Mouse (Mus musculus): Measurements from ENCODE around the gene Tex45. TPM values are rescaled to one million over a fixed set of nuclear protein-coding genes. Genes with fewer than 3 reads are reported as not detected.

Gene Tex45
- polyA plus RNA-seq, 1 experiment from 2014 or later, result not detected

DNA sequence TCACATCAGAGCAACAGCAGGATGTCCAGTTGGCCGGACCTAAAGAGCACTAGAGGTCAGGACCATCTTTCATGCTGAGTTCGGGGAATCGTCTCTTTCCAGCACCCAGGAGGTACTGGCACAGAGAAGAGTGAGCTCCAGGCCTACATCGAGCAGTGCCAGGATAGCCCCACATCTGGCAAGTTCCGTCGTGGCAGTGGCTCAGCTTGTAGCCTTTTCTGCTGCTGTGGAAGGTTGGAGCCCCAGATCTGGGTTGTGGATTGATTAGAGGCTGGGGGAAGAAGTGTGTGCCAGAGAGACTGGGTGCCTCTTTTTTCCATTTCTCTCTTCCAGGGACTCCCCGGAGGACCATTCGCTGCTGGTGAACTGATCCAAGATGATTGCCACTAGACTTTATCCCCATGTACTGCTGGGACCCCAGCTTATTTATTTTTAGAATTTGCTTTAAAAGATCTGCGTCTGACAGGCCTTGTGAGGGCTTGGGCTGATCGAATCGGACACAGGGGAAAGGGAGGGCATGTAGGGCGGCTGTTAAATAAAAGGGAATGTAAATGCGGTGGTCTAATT, 44.1 kb downstream of the Tex45 start:
- Histone ChIP-seq H3K4me3 (ENCODE audit: low read depth, low read length) (peak overlapping the region; percentile 52), H3K36me3 (ENCODE audit: control insufficient read depth, insufficient read depth, low read length) (peaks cover 17% of the 10 kb centered on the region), H3K9me3 (ENCODE audit: control insufficient read depth, low read depth, low read length) (no peaks in the 10 kb centered on the region), H3K9ac (replicated peaks; ENCODE audit: low read depth, low read length) (no peak overlapping the region; the same call in 1 of the 2 replicates), H3K27ac (ENCODE audit: low read length) (no peak overlapping the region), H3K27me3 (ENCODE audit: control insufficient read depth, insufficient read depth, low read length) (no peaks in the 10 kb centered on the region), H3K4me2 (replicated peaks; ENCODE audit: low read depth, low read length) (peak overlapping the region; percentile 90), H3K4me1 (ENCODE audit: control insufficient read depth, insufficient read depth, low read length) (no peaks in the 10 kb centered on the region)
- WGBS, result 33% methylated on average over 13 of the region's 13 CpGs
- ATAC-seq (ENCODE audit: insufficient number of reproducible peaks, insufficient read depth, low FRiP score, low read depth), result no peak

DNA sequence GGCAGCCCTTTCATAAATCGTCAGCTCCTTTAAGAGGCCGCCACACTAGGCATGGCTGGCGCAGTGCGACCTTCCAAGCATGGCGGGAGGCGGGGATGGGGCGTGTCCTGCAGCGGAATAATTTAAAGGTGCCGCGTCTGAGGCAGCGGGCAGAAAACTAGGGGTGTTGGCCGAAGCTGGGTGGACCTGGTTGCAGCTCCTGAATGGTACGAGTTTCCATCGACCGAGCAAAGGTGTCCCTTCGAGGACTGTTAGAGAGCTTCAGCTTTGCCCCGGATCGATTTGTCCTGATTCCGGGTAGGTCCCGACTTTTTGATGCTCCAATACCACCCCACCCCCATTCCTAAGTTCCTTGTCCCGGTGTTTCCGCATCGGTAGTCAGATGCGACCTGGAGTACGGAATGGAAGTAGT, 44.6 kb downstream of the Tex45 start, which contains the start of gene Pnpla6:
Gene Pnpla6 (plus strand): TSS at position 125 of the 412 bp plus-strand sequence.
- WGBS, result under 1% methylated on average over 25 of the region's 25 CpGs
- Histone ChIP-seq H3K4me1 (ENCODE audit: control insufficient read depth, insufficient read depth, low read length) (no peaks in the 10 kb centered on the region), H3K9me3 (ENCODE audit: control insufficient read depth, low read depth, low read length) (no peaks in the 10 kb centered on the region), H3K36me3 (ENCODE audit: control insufficient read depth, insufficient read depth, low read length) (peaks cover 15% of the 10 kb centered on the region), H3K4me3 (ENCODE audit: low read depth, low read length) (peak within 1 kb of the TSS; percentile 52), H3K27me3 (ENCODE audit: control insufficient read depth, insufficient read depth, low read length) (no peaks in the 10 kb centered on the region), H3K4me2 (replicated peaks; ENCODE audit: low read depth, low read length) (peak within 1 kb of the TSS; percentile 90), H3K9ac (replicated peaks; ENCODE audit: low read depth, low read length) (peak within 1 kb of the TSS; percentile 43), H3K27ac (ENCODE audit: low read length) (peak within 1 kb of the TSS; percentile 70; the same call in 1 of the 2 replicates)
- peak; percentile 75 for ATAC-seq (ENCODE audit: insufficient number of reproducible peaks, insufficient read depth, low FRiP score, low read depth)

DNA sequence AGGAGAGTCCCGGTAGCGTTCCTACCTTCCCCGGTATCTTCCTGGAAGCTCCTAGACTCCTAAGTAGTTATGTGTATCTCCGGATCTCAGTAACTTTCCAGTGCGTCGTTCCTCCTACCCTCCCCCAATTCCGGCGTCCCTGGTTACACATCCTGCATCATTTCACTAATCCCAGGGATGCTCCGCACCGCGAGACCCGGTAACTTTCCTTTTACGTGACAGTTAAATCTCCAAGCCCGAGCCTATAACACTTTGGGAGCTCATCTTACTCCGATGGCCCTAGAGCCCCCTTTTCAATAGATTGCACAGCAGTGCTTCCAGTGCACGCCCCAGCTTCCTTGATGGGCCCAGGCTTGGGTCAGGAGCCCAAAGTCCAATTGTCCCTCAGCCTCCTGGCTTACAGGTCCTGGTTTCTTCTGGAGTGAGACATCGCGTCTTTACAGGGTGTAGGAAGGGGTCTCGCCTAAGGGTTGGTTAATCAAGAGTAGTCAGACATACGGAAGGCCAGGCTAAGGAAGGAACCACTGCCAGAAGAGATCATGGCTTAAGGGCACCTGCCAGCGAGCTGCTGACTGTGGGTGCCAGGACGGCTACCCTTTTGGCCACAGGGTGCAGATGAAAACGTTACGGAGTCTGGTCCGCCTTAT, 45.2 kb downstream of the Tex45 start:
- under 1% methylated on average over 25 of the region's 25 CpGs for WGBS

GRCm38 (mm10) chr8:3516450-3517116, 45.9 kb downstream of the Tex45 start:
- Histone ChIP-seq H3K4me1 (ENCODE audit: control insufficient read depth, insufficient read depth, low read length) (no peaks in the 10 kb centered on the region), H3K27ac (ENCODE audit: low read length) (peak overlapping the region; percentile 70), H3K4me2 (replicated peaks; ENCODE audit: low read depth, low read length) (peak overlapping the region; percentile 90), H3K9me3 (ENCODE audit: control insufficient read depth, low read depth, low read length) (no peaks in the 10 kb centered on the region), H3K9ac (replicated peaks; ENCODE audit: low read depth, low read length) (peak overlapping the region; percentile 49), H3K27me3 (ENCODE audit: control insufficient read depth, insufficient read depth, low read length) (no peaks in the 10 kb centered on the region), H3K36me3 (ENCODE audit: control insufficient read depth, insufficient read depth, low read length) (peaks cover 7% of the 10 kb centered on the region), H3K4me3 (ENCODE audit: low read depth, low read length) (peak overlapping the region; percentile 52)
- peak; percentile 87 for ATAC-seq (ENCODE audit: insufficient number of reproducible peaks, insufficient read depth, low FRiP score, low read depth)
- under 1% methylated on average over 36 of the region's 36 CpGs for WGBS

More for the DNA sequence above, 45.2 kb downstream of the Tex45 start:
- Histone ChIP-seq H3K9ac (replicated peaks; ENCODE audit: low read depth, low read length) (peak overlapping the region; percentile 43), H3K27me3 (ENCODE audit: control insufficient read depth, insufficient read depth, low read length) (no peaks in the 10 kb centered on the region), H3K27ac (ENCODE audit: low read length) (peak overlapping the region; percentile 70; the same call in 1 of the 2 replicates), H3K36me3 (ENCODE audit: control insufficient read depth, insufficient read depth, low read length) (peaks cover 10% of the 10 kb centered on the region), H3K4me3 (ENCODE audit: low read depth, low read length) (peak overlapping the region; percentile 52), H3K4me1 (ENCODE audit: control insufficient read depth, insufficient read depth, low read length) (no peaks in the 10 kb centered on the region), H3K9me3 (ENCODE audit: control insufficient read depth, low read depth, low read length) (no peaks in the 10 kb centered on the region), H3K4me2 (replicated peaks; ENCODE audit: low read depth, low read length) (peak overlapping the region; percentile 90)
- peak; percentile 12 for ATAC-seq (ENCODE audit: insufficient number of reproducible peaks, insufficient read depth, low FRiP score, low read depth)

DNA sequence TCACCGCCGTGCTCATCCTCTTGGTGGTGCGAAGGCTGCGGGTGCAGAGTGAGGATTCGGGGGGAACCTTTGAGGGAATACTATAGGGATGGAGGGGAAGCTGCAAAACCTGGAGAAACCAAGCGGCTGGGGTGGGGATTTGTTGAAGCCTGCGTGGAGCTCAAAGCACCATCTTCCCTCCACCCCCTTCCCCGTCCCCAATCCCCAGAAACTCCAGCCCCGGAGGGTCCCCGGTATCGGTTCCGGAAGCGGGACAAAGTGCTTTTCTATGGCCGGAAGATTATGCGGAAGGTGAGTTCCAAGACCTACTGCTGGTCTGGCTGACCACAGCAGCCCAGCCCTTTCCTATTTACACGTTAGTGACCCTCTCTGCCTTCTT, 46.4 kb downstream of the Tex45 start:
- Histone ChIP-seq H3K36me3 (ENCODE audit: control insufficient read depth, insufficient read depth, low read length) (peaks cover 7% of the 10 kb centered on the region; the same call in 1 of the 2 replicates), H3K9ac (replicated peaks; ENCODE audit: low read depth, low read length) (peak overlapping the region; percentile 49), H3K27ac (ENCODE audit: low read length) (peak overlapping the region; percentile 70; the same call in 1 of the 2 replicates), H3K4me3 (ENCODE audit: low read depth, low read length) (peak overlapping the region; percentile 52), H3K9me3 (ENCODE audit: control insufficient read depth, low read depth, low read length) (no peaks in the 10 kb centered on the region), H3K27me3 (ENCODE audit: control insufficient read depth, insufficient read depth, low read length) (no peaks in the 10 kb centered on the region), H3K4me2 (replicated peaks; ENCODE audit: low read depth, low read length) (peak overlapping the region; percentile 90), H3K4me1 (ENCODE audit: control insufficient read depth, insufficient read depth, low read length) (no peaks in the 10 kb centered on the region)
- WGBS, result 3% methylated on average over 16 of the region's 16 CpGs
- no peak for ATAC-seq (ENCODE audit: insufficient number of reproducible peaks, insufficient read depth, low FRiP score, low read depth)

- no peak overlapping the region for H3K4me2 ChIP-seq (replicated peaks; ENCODE audit: low read depth, low read length)
- H3K9ac ChIP-seq (replicated peaks; ENCODE audit: low read depth, low read length), result no peak overlapping the region
- no peak overlapping the region for H3K4me3 ChIP-seq (ENCODE audit: low read depth, low read length)
- peaks cover 25% of the 10 kb centered on the region for H3K36me3 ChIP-seq (ENCODE audit: control insufficient read depth, insufficient read depth, low read length)
- peak; percentile 81; the same call in 1 of the 2 replicates for ATAC-seq (ENCODE audit: insufficient number of reproducible peaks, insufficient read depth, low FRiP score, low read depth)
- H3K9me3 ChIP-seq (ENCODE audit: control insufficient read depth, low read depth, low read length), result no peaks in the 10 kb centered on the region
- no peaks in the 10 kb centered on the region for H3K4me1 ChIP-seq (ENCODE audit: control insufficient read depth, insufficient read depth, low read length)
- H3K27ac ChIP-seq (ENCODE audit: low read length), result no peak overlapping the region
- WGBS, result 88% methylated on average over 13 of the region's 13 CpGs
- H3K27me3 ChIP-seq (ENCODE audit: control insufficient read depth, insufficient read depth, low read length), result no peaks in the 10 kb centered on the region
Measured at GRCm38 (mm10) chr8:3522007-3522697, 51.5 kb downstream of the Tex45 start.

DNA sequence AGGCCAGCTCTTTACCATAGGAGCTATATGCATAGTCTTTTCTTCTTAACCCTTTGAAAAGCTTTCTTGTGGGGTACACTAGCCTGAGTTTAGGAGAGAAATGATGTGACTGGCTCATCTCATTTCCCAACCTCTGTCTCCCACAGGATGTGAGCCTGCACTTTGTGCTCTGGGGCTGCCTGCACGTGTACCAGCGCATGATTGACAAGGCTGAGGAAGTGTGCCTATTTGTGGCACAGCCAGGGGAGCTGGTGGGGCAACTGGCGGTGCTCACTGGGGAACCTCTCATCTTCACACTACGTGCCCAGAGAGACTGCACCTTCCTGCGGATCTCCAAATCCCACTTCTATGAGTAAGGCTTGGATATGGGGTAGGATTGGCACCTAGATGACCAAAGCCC, 60.2 kb downstream of the Tex45 start:
- ATAC-seq (ENCODE audit: insufficient number of reproducible peaks, insufficient read depth, low FRiP score, low read depth), result no peak
- H3K4me1 ChIP-seq (ENCODE audit: control insufficient read depth, insufficient read depth, low read length), result no peaks in the 10 kb centered on the region
- H3K9ac ChIP-seq (replicated peaks; ENCODE audit: low read depth, low read length), result no peak overlapping the region
- WGBS, result 88% methylated on average over 5 of the region's 5 CpGs
- no peaks in the 10 kb centered on the region for H3K27me3 ChIP-seq (ENCODE audit: control insufficient read depth, insufficient read depth, low read length)
- H3K9me3 ChIP-seq (ENCODE audit: control insufficient read depth, low read depth, low read length), result no peaks in the 10 kb centered on the region
- no peak overlapping the region for H3K4me2 ChIP-seq (replicated peaks; ENCODE audit: low read depth, low read length)
- H3K4me3 ChIP-seq (ENCODE audit: low read depth, low read length), result no peak overlapping the region
- H3K36me3 ChIP-seq (ENCODE audit: control insufficient read depth, insufficient read depth, low read length), result peaks cover 17% of the 10 kb centered on the region
- H3K27ac ChIP-seq (ENCODE audit: low read length), result no peak overlapping the region

- no peak overlapping the region for H3K4me2 ChIP-seq (replicated peaks; ENCODE audit: low read depth, low read length)
- ATAC-seq (ENCODE audit: insufficient number of reproducible peaks, insufficient read depth, low FRiP score, low read depth), result no peak
- H3K4me3 ChIP-seq (ENCODE audit: low read depth, low read length), result no peak overlapping the region
- H3K27me3 ChIP-seq (ENCODE audit: control insufficient read depth, insufficient read depth, low read length), result no peaks in the 10 kb centered on the region
- H3K27ac ChIP-seq (ENCODE audit: low read length), result no peak overlapping the region
- 93% methylated on average over 18 of the region's 18 CpGs for WGBS
- H3K36me3 ChIP-seq (ENCODE audit: control insufficient read depth, insufficient read depth, low read length), result peaks cover 15% of the 10 kb centered on the region; the same call in 1 of the 2 replicates
- no peaks in the 10 kb centered on the region for H3K9me3 ChIP-seq (ENCODE audit: control insufficient read depth, low read depth, low read length)
- H3K4me1 ChIP-seq (ENCODE audit: control insufficient read depth, insufficient read depth, low read length), result no peaks in the 10 kb centered on the region
- H3K9ac ChIP-seq (replicated peaks; ENCODE audit: low read depth, low read length), result no peak overlapping the region
Measured at GRCm38 (mm10) chr8:3531936-3532335, 61.3 kb downstream of the Tex45 start.
